Mouse (Mus musculus) embryonic fibroblast, embryonic 13.5 days (primary cell): ENCODE results near the gene Whrn. TPM values are rescaled to one million over a fixed set of nuclear protein-coding genes. Genes with fewer than 3 reads are reported as not detected.

Source experiments
- H3K27ac ChIP-seq: 2 replicates; pipeline ENCODE4 v1.5.1; 2012; ENCODE audit warnings: low read length, control low read depth, inconsistent platforms; ENCODE audit not compliant: insufficient read depth
- H3K4me1 ChIP-seq: 2 replicates; pipeline ENCODE4 v1.6.1; 2011; ENCODE audit warnings: low read length; ENCODE audit not compliant: control insufficient read depth, insufficient read depth
- H3K4me3 ChIP-seq: 2 replicates; pipeline ENCODE4 v1.5.1; 2011; ENCODE audit warnings: mild to moderate bottlenecking, control low read depth, low read length; ENCODE audit not compliant: insufficient read depth
- CTCF ChIP-seq: IDR thresholded peaks from 2 replicates; pipeline ENCODE4 v1.5.1; 2011; ENCODE audit warnings: mild to moderate bottlenecking, control low read depth, low read length, moderate library complexity, borderline replicate concordance; ENCODE audit not compliant: insufficient read depth
- POLR2A ChIP-seq: IDR thresholded peaks from 2 replicates; pipeline ENCODE4 v1.6.1; 2011; ENCODE audit warnings: low read depth, mild to moderate bottlenecking, control low read depth, low read length, moderate library complexity
- polyA plus RNA-seq: library from polyadenylated mRNA; stranded (reverse); fragments of >200 nt; gene quantifications from 2 replicates; pipeline ENCODE4 v1.2.4, GENCODE M21; 2011; ENCODE audit warnings: low read depth; ENCODE audit not compliant: missing spikeins, insufficient read length

Gene Whrn
- polyA plus RNA-seq, 1 experiment: 7.5 TPM

DNA sequence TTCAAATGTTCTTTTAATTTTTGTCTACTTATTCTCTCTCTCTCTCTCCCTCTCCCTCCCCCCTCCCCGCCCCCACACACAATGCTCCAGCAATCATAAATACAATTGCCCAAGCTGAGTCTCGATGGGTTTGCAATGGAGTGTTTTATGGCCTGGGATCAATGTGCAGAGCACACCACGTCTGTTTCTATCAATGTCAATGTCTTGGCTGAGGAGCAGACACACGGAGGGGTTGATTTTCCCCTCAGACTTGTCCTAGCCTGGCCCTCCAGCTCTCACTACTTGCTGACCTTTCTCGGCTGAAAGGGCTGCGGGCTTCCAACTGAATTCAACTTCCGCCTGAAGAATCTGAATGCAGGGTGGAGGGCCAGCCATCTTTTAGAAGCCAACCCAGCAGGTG, 12.1 kb downstream of the Whrn start:
- H3K4me3 ChIP-seq: no peak overlapping the region
- H3K27ac ChIP-seq: no peak overlapping the region
- no peaks in the 10 kb centered on the region for H3K4me1 ChIP-seq
- TF ChIP-seq CTCF: no peak
- TF ChIP-seq POLR2A: no peak

DNA sequence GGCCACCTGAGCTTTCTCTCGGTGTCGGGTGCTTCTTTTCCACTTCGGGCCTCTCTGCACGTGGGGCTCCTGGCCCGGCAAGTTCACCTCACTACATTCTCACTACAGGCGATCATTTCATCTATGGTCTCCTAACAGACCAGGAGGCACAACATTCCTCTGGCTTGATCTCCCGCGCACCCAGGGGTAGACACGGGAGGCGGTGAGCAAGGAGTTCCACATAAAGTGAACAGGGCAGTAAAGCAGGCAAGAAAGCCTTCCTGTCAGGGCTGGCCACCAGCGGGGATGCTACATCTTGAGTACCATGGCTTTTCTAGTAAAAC, 15.0 kb downstream of the Whrn start:
- H3K27ac ChIP-seq: no peak overlapping the region
- TF ChIP-seq CTCF (no peak), POLR2A (no peak)
- H3K4me1 ChIP-seq: no peaks in the 10 kb centered on the region
- no peak overlapping the region for H3K4me3 ChIP-seq

DNA sequence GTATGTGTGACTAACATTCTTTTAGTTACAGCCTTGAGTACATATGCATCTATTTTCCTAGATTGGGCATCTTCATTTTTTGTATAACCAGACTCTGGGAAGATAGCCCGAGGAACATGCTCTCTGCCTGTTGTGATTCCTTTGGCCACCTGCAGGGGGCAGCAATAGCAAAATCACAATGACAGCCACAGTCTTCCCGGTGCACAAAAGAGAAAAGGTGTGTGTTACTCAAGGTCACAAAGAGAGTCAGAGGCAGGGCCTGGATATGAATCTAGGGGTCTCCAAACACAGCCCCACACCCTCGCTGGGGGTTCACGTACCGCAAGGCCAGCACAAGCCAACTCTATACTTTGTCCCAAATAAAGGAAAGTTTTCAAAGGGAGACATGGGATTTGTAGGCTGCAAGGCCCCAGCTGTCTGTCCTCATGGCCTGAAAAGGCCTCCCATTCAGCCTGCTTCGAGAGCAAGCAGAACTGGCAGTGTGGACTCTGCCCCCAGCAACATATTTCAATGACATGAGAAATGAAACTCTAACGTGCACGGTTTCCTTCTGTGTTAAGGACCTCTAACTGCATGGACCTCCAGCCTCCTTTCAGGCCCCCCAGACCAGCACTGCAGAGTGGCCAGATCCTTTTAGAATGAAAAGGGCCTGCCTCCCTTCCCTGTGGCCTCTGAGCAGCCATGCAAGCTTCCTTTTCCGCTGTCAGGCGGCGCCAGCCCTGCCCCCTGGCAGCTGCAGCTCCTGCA, 15.5 kb downstream of the Whrn start:
- TF ChIP-seq CTCF: peak; percentile 48; the same call in 1 of the 2 replicates
- no peak for TF ChIP-seq POLR2A
- H3K27ac ChIP-seq: no peak overlapping the region
- H3K4me3 ChIP-seq: no peak overlapping the region
- H3K4me1 ChIP-seq: no peaks in the 10 kb centered on the region

DNA sequence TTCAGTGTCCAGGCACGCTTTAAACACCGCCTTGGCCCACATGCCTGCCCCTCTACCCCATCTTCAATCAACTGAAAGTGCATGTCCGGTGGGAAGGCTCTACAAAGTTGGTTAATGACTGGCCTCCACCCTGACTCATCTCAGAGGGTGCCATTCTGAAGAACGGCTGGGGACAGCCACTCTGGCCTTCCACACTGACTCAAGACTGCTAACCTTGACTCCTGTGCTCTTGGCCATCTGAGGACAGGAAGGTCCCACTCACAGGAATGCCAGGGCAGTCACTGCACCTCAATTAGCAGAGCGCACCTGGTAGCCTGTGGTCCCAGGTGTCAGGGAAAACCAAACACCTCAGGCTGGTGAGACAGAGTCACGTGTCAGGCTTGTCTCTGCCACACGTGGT, 17.8 kb downstream of the Whrn start:
- no peak overlapping the region for H3K4me3 ChIP-seq
- H3K4me1 ChIP-seq: no peaks in the 10 kb centered on the region
- TF ChIP-seq POLR2A: no peak
- TF ChIP-seq CTCF: no peak
- no peak overlapping the region for H3K27ac ChIP-seq

DNA sequence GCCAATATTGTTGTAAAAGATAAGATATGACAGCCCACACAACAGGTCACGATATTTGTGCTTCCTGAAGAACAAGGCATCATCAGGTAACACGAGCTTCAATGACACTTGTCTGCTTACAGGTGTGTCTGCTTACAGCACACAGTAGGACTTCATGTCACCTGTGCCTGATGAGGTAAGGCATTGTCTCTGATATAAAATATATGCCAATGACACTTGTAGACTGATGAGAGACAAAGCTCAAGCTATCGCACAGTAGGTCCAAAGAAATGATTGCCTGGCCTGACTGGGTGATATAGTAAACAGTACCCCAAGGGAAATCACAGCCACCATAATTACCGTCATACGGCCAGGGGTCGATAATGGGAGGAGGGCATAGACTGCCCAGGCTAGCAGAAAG, 18.9 kb downstream of the Whrn start:
- no peak for TF ChIP-seq CTCF
- TF ChIP-seq POLR2A: no peak
- Histone ChIP-seq H3K4me1 (no peaks in the 10 kb centered on the region), H3K4me3 (no peak overlapping the region), H3K27ac (no peak overlapping the region)

DNA sequence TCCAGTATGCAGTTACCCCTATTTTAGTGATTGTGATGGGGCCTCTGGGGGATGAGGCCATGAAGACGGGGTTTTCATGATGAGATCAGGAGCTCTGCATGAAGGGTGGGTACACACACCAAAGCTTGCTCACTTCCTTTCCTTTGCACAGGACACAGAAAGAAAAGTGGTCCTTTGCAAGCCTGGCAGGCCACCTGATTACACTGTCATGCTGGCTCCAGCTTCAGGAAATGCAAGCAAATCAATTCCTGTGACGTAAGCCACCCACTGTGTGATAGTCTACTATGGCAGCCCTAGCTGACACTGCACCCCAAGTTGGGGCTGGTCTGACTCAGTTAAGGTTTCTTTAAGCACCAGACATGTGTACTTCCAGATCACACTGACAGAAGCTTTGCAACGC, 20.6 kb downstream of the Whrn start:
- Histone ChIP-seq H3K27ac (no peak overlapping the region), H3K4me1 (no peaks in the 10 kb centered on the region), H3K4me3 (no peak overlapping the region)
- TF ChIP-seq CTCF (no peak), POLR2A (no peak)

DNA sequence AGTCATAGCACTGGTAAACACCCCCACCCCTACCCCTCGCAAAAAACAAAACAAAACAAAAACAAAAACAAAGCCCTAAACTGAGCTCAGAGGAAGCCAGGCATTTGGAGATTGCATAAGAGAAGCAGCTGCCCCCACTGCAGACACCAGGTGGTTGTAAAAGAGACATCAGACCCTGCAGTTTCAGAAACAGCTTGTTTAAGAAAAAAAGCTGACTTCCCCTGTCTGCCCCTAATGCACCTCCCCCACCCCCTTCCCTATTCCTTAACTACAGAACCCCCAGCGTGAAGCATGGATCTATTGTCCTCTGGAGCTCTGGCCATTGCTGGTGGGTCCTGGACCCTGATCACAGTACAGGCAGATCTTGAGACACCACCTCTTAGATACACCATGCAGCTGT, 21.4 kb downstream of the Whrn start:
- Histone ChIP-seq H3K27ac (no peak overlapping the region), H3K4me1 (no peaks in the 10 kb centered on the region), H3K4me3 (no peak overlapping the region)
- no peak for TF ChIP-seq POLR2A
- no peak for TF ChIP-seq CTCF

DNA sequence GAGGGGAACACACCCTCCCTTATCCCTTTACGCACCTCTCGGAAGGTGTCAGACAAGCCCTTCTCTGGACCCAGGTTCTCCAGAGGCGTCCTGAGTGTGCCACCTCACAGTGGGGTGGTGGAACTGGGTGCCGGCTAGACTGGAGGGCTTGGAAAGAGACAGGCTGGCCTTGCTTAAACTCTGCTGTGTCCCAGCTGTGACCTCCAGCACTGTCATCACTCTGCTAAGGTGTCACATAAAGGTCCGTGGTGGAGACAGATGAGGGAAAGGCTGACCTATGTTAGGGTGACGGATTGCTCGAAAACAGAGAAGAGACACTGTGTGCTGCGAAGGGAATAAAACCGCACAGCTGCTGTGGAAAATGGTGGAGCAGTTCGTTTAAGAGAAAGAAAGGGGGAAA, 28.5 kb downstream of the Whrn start:
- no peaks in the 10 kb centered on the region for H3K4me1 ChIP-seq

DNA sequence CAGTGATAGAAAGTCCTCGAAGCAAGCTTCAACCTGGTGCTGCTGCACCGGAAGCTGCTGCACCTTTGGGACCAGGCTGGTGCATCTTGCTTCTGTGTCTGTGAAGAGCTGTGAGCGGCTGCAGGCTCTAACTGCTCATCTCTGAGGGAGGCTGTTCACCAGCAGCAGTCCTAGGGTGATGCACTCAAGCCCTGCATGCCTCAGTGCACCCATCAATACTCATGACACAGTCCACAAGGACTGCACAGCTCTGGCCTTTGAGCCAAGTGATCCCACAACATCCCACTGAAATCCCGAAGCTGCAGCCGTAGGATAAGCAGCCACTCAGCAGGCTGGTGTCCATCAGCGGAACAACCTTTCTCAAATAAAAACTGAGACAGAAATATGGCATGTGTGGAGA, 29.6 kb downstream of the Whrn start:
- Histone ChIP-seq H3K27ac (no peak overlapping the region), H3K4me1 (0 out of 2 replicates have a peak, but pooled peaks cover 4% of the 10 kb centered on the region), H3K4me3 (no peak overlapping the region)
- no peak for TF ChIP-seq POLR2A
- TF ChIP-seq CTCF: no peak

More for the DNA sequence above, 28.5 kb downstream of the Whrn start:
- TF ChIP-seq POLR2A (no peak), CTCF (no peak)
- H3K27ac ChIP-seq: no peak overlapping the region
- H3K4me3 ChIP-seq: no peak overlapping the region

DNA sequence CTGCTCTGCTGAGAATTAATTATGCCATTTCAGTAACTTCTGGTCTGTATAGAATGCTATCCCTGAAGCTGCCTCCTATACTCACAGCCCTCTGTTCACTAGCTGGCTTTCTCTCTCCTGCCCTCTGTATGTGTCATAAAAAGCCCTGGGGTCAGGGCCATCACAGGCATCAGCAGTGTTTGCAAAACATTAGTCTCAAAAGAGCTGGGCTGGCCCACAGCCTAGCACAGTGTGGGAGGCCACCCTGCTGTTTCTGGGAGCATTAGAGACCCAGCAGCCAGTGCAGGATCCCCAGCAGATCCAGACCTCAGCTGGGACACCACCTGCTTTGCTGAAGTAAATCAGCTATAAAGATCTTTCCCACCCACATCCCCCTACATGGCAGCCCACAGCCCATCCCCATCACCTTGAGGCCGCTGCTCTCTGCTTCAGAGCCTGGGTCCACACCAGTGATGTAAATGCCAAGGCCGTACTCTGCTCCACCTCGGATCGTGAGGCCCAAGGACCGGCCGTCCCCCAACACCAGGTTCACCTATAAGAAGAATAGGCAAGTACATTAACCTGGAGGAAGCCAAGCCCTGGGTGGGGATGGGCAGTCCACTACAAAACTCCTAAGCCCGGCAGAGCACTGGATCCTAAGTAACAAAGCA, 34.8 kb downstream of the Whrn start:
- Histone ChIP-seq H3K4me1 (0 out of 2 replicates have a peak, but pooled peaks cover 4% of the 10 kb centered on the region), H3K4me3 (no peak overlapping the region), H3K27ac (no peak overlapping the region)
- TF ChIP-seq CTCF (no peak), POLR2A (no peak)
